Mouse (Mus musculus): ENCODE measurements around the gene Ms4a1. TPM values are rescaled to one million over a fixed set of nuclear protein-coding genes. Genes with fewer than 3 reads are reported as not detected.

The Ms4a1 gene
- 0.55 and 3.7 TPM in 2 replicates for polyA plus RNA-seq (2012; ENCODE audit: low replicate concordance)

GRCm38 (mm10) chr19:11266052-11266845 is at the start of gene Ms4a1:
Gene Ms4a1, minus strand, starts transcription at chr19:11266241.

GRCm38 (mm10) chr19:11314354-11314753 is 48.3 kb upstream of the Ms4a1 start, which contains the start of gene Ms4a14:
Gene Ms4a14, minus strand, starts transcription at chr19:11314454.

GRCm38 (mm10) chr19:11283773-11284172 is 17.7 kb upstream of the Ms4a1 start, which contains the start of gene Ms4a5:
Gene Ms4a5, minus strand, starts transcription at chr19:11283873.

GRCm38 (mm10) chr19:11232348-11232747 is 33.7 kb downstream of the Ms4a1 start, which contains the start of gene Ms4a12:
Gene Ms4a12, minus strand, starts transcription at chr19:11232448.

Other genes with a start within 250 kb of the Ms4a1 start
- gene Ms4a18, start 248.2 kb downstream of the Ms4a1 start, polyA plus RNA-seq (2012; ENCODE audit: low replicate concordance): not detected in 2 replicates
- not detected in 2 replicates for gene Ms4a8a, start 185.1 kb downstream of the Ms4a1 start, polyA plus RNA-seq (2012; ENCODE audit: low replicate concordance)
- gene 1700017D01Rik, start 135.4 kb downstream of the Ms4a1 start, polyA plus RNA-seq (2012; ENCODE audit: low replicate concordance): not detected in 2 replicates
- not detected in 2 replicates for gene 1700025F22Rik, start 100.9 kb downstream of the Ms4a1 start, polyA plus RNA-seq (2012; ENCODE audit: low replicate concordance)
- not detected in 2 replicates for gene Ms4a13, start 69.5 kb downstream of the Ms4a1 start, polyA plus RNA-seq (2012; ENCODE audit: low replicate concordance)
- gene Ms4a12, start 33.8 kb downstream of the Ms4a1 start, polyA plus RNA-seq (2012; ENCODE audit: low replicate concordance): not detected in 2 replicates
- gene Ms4a5, start 17.6 kb upstream of the Ms4a1 start, polyA plus RNA-seq (2012; ENCODE audit: low replicate concordance): not detected in 2 replicates
- not detected in 2 replicates for gene Ms4a14, start 48.2 kb upstream of the Ms4a1 start, polyA plus RNA-seq (2012; ENCODE audit: low replicate concordance)
- 2.1 TPM in 1 of 2 replicates, not detected in the other for gene Ms4a7, start 69.9 kb upstream of the Ms4a1 start, polyA plus RNA-seq (2012; ENCODE audit: low replicate concordance)
- 0.23 and 0.44 TPM in 2 replicates for gene Ms4a4a, start 109.3 kb upstream of the Ms4a1 start, polyA plus RNA-seq (2012; ENCODE audit: low replicate concordance)
- 0.14 and 0.82 TPM in 2 replicates for gene Ms4a4c, start 138.5 kb upstream of the Ms4a1 start, polyA plus RNA-seq (2012; ENCODE audit: low replicate concordance)
- gene Ms4a4b, start 177.3 kb upstream of the Ms4a1 start, polyA plus RNA-seq (2012; ENCODE audit: low replicate concordance): 4.0 and 15.1 TPM in 2 replicates
- gene Ms4a6c, start 203.1 kb upstream of the Ms4a1 start, polyA plus RNA-seq (2012; ENCODE audit: low replicate concordance): 0.66 and 1.0 TPM in 2 replicates
- 0.20 and 0.48 TPM in 2 replicates for gene Gm8369, start 219.7 kb upstream of the Ms4a1 start, polyA plus RNA-seq (2012; ENCODE audit: low replicate concordance)

Measured in leukemia stem cell, adult 10-12 weeks (primary cell).